Mouse (Mus musculus) forebrain, embryonic 13.5 days (tissue): Measurements from ENCODE around the gene Rinl. TPM values are rescaled to one million over a fixed set of nuclear protein-coding genes. Genes with fewer than 3 reads are reported as not detected.

Source experiments
- ATAC-seq: fragments of 200-750 bp; cut with Nextera tagmentation; 2 replicates; pipeline ENCODE4 v1.8.0; 2017
- H3K27ac ChIP-seq: fragments of 300-500 bp; sonication (generic); 2 replicates; pipeline ENCODE4 v1.5.1; 2015; ENCODE audit warnings: inconsistent platforms, mild to moderate bottlenecking, moderate library complexity
- H3K27me3 ChIP-seq: fragments of 300-500 bp; sonication (generic); 2 replicates; pipeline ENCODE4 v1.6.1; 2015; ENCODE audit warnings: mild to moderate bottlenecking, inconsistent platforms
- H3K36me3 ChIP-seq: fragments of 300-500 bp; sonication (generic); 2 replicates; pipeline ENCODE4 v1.6.1; 2015; ENCODE audit warnings: mild to moderate bottlenecking, inconsistent platforms; ENCODE audit not compliant: poor library complexity, severe bottlenecking
- H3K4me1 ChIP-seq: fragments of 300-500 bp; sonication (generic); 2 replicates; pipeline ENCODE4 v1.6.1; 2015; ENCODE audit warnings: inconsistent platforms
- H3K4me2 ChIP-seq: fragments of 300-500 bp; sonication (generic); 2 replicates; pipeline ENCODE4 v1.6.1; 2015; ENCODE audit warnings: inconsistent platforms, mild to moderate bottlenecking, moderate library complexity
- H3K4me3 ChIP-seq: fragments of 300-500 bp; sonication (generic); 2 replicates; pipeline ENCODE4 v1.5.1; 2015; ENCODE audit warnings: mild to moderate bottlenecking, inconsistent platforms
- H3K9ac ChIP-seq: fragments of 300-500 bp; sonication (generic); 2 replicates; pipeline ENCODE4 v1.6.1; 2015; ENCODE audit warnings: mild to moderate bottlenecking, inconsistent platforms
- H3K9me3 ChIP-seq: fragments of 300-500 bp; sonication (generic); replicated peaks from 2 replicates; pipeline ENCODE4 v1.6.1; 2016; ENCODE audit warnings: inconsistent platforms
- WGBS: fragments of 180-500 bp; shearing (Covaris S2); methylation state at CpG from one replicate; pipeline ENCODE4 v1.1.7; 2015; 5-methylcytosine and 5-hydroxymethylcytosine counted together
- polyA plus RNA-seq: library from polyadenylated mRNA; unstranded; fragments of >200 nt; fragmentation: Nextera tagmentation; extraction: Ambion mirVana; gene quantifications from 2 replicates; pipeline ENCODE4 v1.2.1, GENCODE M21; 2015

The Rinl gene
- 1.7 and 2.0 TPM in 2 replicates for polyA plus RNA-seq

- no peak within 1 kb of the TSS for H3K4me2 ChIP-seq
- H3K9me3 ChIP-seq = no peaks in the 10 kb centered on the region
- WGBS = 89% methylated on average over 5 of the region's 5 CpGs
- H3K9ac ChIP-seq = no peak within 1 kb of the TSS
- H3K27me3 ChIP-seq = no peaks in the 10 kb centered on the region
- no peaks in the 10 kb centered on the region for H3K4me1 ChIP-seq
- no peak within 1 kb of the TSS for H3K27ac ChIP-seq
- H3K36me3 ChIP-seq = peaks cover 49% of the 10 kb centered on the region
- H3K4me3 ChIP-seq = no peak within 1 kb of the TSS
- no peak for ATAC-seq
These were observed at the start of gene Rinl for GRCm38 (mm10) chr7:28788307-28789195. Rinl (plus strand) TSS chr7:28788969.

DNA sequence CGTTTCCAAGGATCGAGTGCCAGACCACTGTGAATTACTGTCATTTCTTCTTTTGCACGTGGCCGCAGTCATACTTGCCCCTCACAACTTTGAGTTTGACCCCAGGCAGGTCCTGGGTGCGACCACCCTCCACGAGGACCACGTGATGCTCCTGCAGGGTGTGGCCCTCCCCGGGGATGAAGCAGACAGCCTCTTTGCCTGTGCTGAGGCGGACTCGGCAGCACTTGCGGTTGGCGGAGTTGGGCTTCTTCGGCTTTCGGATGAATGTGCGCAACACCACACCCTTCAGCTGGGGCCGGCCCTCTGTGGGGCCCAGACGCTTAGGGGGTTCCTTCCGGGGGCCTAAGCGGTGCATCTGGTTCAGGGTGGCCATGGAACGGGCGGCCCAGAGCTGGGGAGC, 48.9 kb upstream of the Rinl start:
- H3K9me3 ChIP-seq = no peaks in the 10 kb centered on the region
- no peak overlapping the region for H3K27ac ChIP-seq
- 95% methylated on average over 21 of the region's 21 CpGs for WGBS
- no peak for ATAC-seq
- H3K4me3 ChIP-seq = no peak overlapping the region
- H3K27me3 ChIP-seq = no peaks in the 10 kb centered on the region
- no peak overlapping the region for H3K9ac ChIP-seq
- peaks cover 43% of the 10 kb centered on the region for H3K36me3 ChIP-seq
- no peak overlapping the region for H3K4me2 ChIP-seq
- peaks cover 13% of the 10 kb centered on the region for H3K4me1 ChIP-seq

- H3K36me3 ChIP-seq = peaks cover 53% of the 10 kb centered on the region
- H3K4me2 ChIP-seq = peak overlapping the region; percentile 85
- H3K4me1 ChIP-seq = peaks cover 13% of the 10 kb centered on the region
- H3K27ac ChIP-seq = no peak overlapping the region
- H3K4me3 ChIP-seq = peak overlapping the region; percentile 55
- 43% methylated on average over 9 of the region's 9 CpGs for WGBS
- peak overlapping the region; percentile 82 for H3K9ac ChIP-seq
- no peaks in the 10 kb centered on the region for H3K9me3 ChIP-seq
- no peak for ATAC-seq
- H3K27me3 ChIP-seq = no peaks in the 10 kb centered on the region
These were observed 47.8 kb upstream of the Rinl start for GRCm38 (mm10) chr7:28740949-28741348.

GRCm38 (mm10) chr7:28741368-28741708, 47.4 kb upstream of the Rinl start:
- Histone ChIP-seq H3K9me3 (no peaks in the 10 kb centered on the region), H3K36me3 (peaks cover 53% of the 10 kb centered on the region), H3K27ac (0 out of 2 replicates have a peak overlapping the region, but pooled peaks have one; percentile 16), H3K4me3 (peak overlapping the region; percentile 55), H3K9ac (peak overlapping the region; percentile 82), H3K4me1 (peaks cover 13% of the 10 kb centered on the region), H3K4me2 (peak overlapping the region; percentile 85), H3K27me3 (no peaks in the 10 kb centered on the region)
- WGBS = 2% methylated on average over 13 of the region's 13 CpGs
- ATAC-seq = no peak

DNA sequence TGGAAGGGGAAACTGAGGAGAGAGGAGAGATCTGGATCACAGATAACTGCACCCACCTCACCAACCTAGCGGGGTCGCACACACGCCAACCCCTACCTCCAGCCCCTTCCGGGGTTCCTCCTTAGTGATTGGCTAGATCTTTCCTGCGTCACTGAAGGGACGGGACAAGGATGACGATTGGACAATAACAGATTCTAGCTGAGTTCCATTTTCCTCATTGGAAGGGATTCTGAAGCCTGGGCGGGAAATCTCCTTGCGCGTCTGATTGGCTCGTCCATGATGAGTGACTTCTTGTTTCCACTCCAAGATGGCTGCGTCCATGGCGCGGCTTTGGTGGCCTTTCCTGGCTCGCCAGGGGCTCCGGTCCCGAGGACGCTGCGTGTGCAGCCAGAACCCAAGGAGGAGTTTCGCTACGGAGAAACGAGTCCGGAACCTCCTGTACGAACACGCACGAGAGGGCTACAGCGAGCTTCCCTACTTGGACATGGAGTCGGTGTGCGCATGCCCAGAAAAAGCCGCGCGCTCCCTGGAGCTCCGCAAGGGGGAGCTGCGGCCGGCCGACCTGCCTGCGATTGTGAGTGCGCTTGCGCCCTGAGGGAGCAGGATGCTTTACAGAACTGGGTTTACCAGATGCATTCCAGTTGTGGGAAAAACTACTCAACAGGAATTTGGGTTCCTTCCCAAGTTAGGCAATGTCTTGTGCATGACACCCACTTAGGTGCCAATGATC, 46.9 kb upstream of the Rinl start, which contains the start of the genes Mrps12 and Sars2:
Gene Mrps12, minus strand, starts transcription at position 112 of the 730 bp plus-strand sequence.
Gene Sars2, plus strand, starts transcription at position 284 of the 730 bp plus-strand sequence.
- under 1% methylated on average over 39 of the region's 39 CpGs for WGBS
- Histone ChIP-seq H3K36me3 (peaks cover 52% of the 10 kb centered on the region), H3K4me2 (peak within 1 kb of the TSS; percentile 85), H3K9me3 (no peaks in the 10 kb centered on the region), H3K9ac (peak within 1 kb of the TSS; percentile 82), H3K4me3 (peak within 1 kb of the TSS; percentile 55), H3K27me3 (no peaks in the 10 kb centered on the region), H3K27ac (peak within 1 kb of the TSS; percentile 75), H3K4me1 (peaks cover 13% of the 10 kb centered on the region)
- peak; percentile 99 for ATAC-seq

DNA sequence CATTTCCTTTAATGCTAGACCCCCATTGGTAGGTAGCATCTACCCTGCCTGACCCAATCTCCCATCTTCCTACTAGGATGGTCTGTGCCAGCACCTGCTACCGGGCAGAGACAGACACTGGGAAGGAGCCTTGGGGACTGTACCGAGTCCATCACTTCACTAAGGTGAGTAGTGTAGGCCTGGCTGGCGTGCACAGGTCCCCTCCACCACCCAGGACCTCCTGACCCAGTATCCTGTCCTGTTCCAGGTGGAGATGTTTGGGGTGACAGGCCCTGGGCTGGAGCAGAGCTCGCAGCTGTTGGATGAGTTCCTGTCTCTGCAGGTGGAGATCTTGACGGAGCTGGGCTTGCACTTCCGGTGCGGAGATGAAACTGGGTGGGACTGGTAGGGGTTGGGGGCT, 38.8 kb upstream of the Rinl start:
- Histone ChIP-seq H3K9ac (no peak overlapping the region), H3K27me3 (no peaks in the 10 kb centered on the region), H3K9me3 (no peaks in the 10 kb centered on the region), H3K27ac (no peak overlapping the region), H3K4me1 (no peaks in the 10 kb centered on the region), H3K36me3 (peaks cover 61% of the 10 kb centered on the region), H3K4me2 (no peak overlapping the region), H3K4me3 (no peak overlapping the region)
- ATAC-seq = no peak
- whole genome bisulfite sequencing = 96% methylated on average over 7 of the region's 7 CpGs

DNA sequence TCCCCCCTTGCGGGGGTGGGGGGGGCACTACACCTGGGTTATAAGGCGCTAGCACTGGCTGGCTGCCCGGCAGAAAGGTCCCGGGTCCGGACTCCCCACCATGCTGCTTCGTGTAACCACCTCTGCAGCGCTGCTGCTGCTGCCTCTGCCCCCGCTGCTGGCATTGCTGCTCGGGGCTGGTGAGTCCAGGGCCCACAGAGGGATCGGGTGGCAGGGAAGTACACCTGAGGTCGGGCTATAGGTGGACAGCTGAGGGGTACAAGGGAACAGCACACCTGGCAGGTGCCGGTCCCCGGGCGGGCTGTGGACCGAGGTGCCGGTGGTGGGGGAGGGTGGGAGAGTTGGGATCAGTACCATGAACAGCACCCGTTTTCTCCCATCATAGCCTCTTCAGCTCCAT, 32.7 kb upstream of the Rinl start, which contains the start of gene Ccer2:
Gene Ccer2, plus strand, starts transcription at position 96 of the 400 bp plus-strand sequence.
- Histone ChIP-seq H3K27me3 (peaks cover 26% of the 10 kb centered on the region), H3K27ac (no peak within 1 kb of the TSS), H3K4me1 (peaks cover 9% of the 10 kb centered on the region; the same call in 1 of the 2 replicates), H3K36me3 (peaks cover 46% of the 10 kb centered on the region), H3K9ac (peak within 1 kb of the TSS; percentile 45; the same call in 1 of the 2 replicates), H3K4me3 (peak within 1 kb of the TSS; percentile 12; the same call in 1 of the 2 replicates), H3K4me2 (peak within 1 kb of the TSS; percentile 45), H3K9me3 (no peaks in the 10 kb centered on the region)
- ATAC-seq = no peak
- WGBS = 5% methylated on average over 17 of the region's 17 CpGs

- no peak for ATAC-seq
- WGBS = 79% methylated on average over 13 of the region's 13 CpGs
- peaks cover 48% of the 10 kb centered on the region for H3K36me3 ChIP-seq
- H3K4me1 ChIP-seq = peaks cover 9% of the 10 kb centered on the region; the same call in 1 of the 2 replicates
- H3K4me2 ChIP-seq = no peak overlapping the region
- H3K27me3 ChIP-seq = peaks cover 26% of the 10 kb centered on the region
- no peak overlapping the region for H3K9ac ChIP-seq
- no peak overlapping the region for H3K27ac ChIP-seq
- no peak overlapping the region for H3K4me3 ChIP-seq
- no peaks in the 10 kb centered on the region for H3K9me3 ChIP-seq
These were observed 30.1 kb upstream of the Rinl start for GRCm38 (mm10) chr7:28758623-28759022.

- no peaks in the 10 kb centered on the region for H3K9me3 ChIP-seq
- H3K9ac ChIP-seq = no peak overlapping the region
- peaks cover 8% of the 10 kb centered on the region for H3K4me1 ChIP-seq
- no peak overlapping the region for H3K27ac ChIP-seq
- no peak overlapping the region for H3K4me3 ChIP-seq
- ATAC-seq = no peak
- WGBS = 96% methylated on average over 9 of the region's 9 CpGs
- H3K36me3 ChIP-seq = peaks cover 45% of the 10 kb centered on the region
- H3K4me2 ChIP-seq = no peak overlapping the region
- peaks cover 6% of the 10 kb centered on the region for H3K27me3 ChIP-seq
These were observed 26.9 kb upstream of the Rinl start for GRCm38 (mm10) chr7:28761907-28762306.

DNA sequence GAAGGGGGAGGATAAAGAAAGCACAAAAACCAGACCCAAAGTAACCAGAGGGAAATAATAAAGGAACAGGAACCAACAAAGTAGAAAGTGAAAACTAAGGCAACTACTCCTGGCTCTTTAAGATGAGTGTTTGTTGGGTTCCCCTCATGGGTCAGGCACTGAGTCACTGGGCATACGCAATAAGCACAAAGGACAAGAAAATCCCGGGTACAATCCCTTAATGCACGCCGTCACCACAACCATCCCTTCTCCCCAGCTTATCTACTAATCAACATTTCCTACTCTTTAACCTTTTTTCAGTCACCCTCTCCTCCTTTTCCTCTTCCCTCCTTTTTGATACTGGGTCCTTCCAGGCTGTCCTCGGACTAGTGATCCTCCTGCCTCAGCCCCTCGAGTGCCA, 23.6 kb upstream of the Rinl start:
- peak overlapping the region; percentile 78 for H3K4me2 ChIP-seq
- WGBS = 84% methylated on average over 6 of the region's 6 CpGs
- peaks cover 28% of the 10 kb centered on the region for H3K4me1 ChIP-seq
- peak overlapping the region; percentile 71; the same call in 1 of the 2 replicates for H3K9ac ChIP-seq
- ATAC-seq = no peak
- no peaks in the 10 kb centered on the region for H3K9me3 ChIP-seq
- no peaks in the 10 kb centered on the region for H3K27me3 ChIP-seq
- peak overlapping the region; percentile 76; the same call in 1 of the 2 replicates for H3K4me3 ChIP-seq
- no peak overlapping the region for H3K27ac ChIP-seq
- peaks cover 25% of the 10 kb centered on the region for H3K36me3 ChIP-seq

- H3K4me2 ChIP-seq = peak within 1 kb of the TSS; percentile 79
- peak within 1 kb of the TSS; percentile 71 for H3K9ac ChIP-seq
- peak; percentile 99 for ATAC-seq
- WGBS = under 1% methylated on average over 45 of the region's 45 CpGs
- H3K27me3 ChIP-seq = no peaks in the 10 kb centered on the region
- H3K4me3 ChIP-seq = peak within 1 kb of the TSS; percentile 76
- H3K27ac ChIP-seq = no peak within 1 kb of the TSS
- H3K4me1 ChIP-seq = peaks cover 28% of the 10 kb centered on the region
- H3K36me3 ChIP-seq = peaks cover 14% of the 10 kb centered on the region
- H3K9me3 ChIP-seq = no peaks in the 10 kb centered on the region
These were observed 22.4 kb upstream of the Rinl start, which contains the start of gene Sirt2 for GRCm38 (mm10) chr7:28766173-28766879. Sirt2 (plus strand) TSS chr7:28766735.
